Mouse (Mus musculus): Measurements from ENCODE around the gene Hus1.

DNA sequence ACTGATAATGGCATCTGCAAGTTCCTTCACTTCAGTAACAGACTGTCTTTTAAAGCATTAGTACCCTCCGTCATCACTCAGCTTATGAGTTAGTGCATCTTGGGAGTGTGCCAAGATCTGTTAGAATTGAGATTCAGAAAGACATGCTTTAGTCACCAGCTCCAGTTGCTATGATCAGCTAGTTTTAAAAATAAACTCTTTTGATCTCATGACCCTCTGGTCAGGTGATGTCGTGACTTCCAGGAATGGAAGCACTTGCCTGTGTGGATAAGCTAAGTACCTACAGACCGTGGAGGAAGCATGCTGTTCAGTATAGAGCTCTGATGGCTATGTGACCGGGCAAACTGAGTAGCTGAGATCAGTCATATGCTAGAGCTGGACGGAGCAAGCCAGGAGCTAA, 36.1 kb upstream of the Hus1 start:
- TF ChIP-seq EP300 (IDR thresholded peaks at IDR 0.05; ENCODE audit: insufficient read depth, low read depth, low read length) (no peak), CTCF (IDR thresholded peaks at IDR 0.05) (no peak)
